Mouse (Mus musculus) right cerebral cortex, postnatal 10 days (tissue): ENCODE results near the gene Scarb2.
"Not testable (repeated sequence)": the region's sequence is repeated elsewhere in the genome, so short reads cannot be mapped to it uniquely, and the experiment has no call there.

Experiments used
- DNase-seq, 2 experiments: peaks; one replicate each; pipeline ENCODE4 v3.0.0; 2021; ENCODE audit warnings: low spot score in 2 of 2

Gene Scarb2

DNA sequence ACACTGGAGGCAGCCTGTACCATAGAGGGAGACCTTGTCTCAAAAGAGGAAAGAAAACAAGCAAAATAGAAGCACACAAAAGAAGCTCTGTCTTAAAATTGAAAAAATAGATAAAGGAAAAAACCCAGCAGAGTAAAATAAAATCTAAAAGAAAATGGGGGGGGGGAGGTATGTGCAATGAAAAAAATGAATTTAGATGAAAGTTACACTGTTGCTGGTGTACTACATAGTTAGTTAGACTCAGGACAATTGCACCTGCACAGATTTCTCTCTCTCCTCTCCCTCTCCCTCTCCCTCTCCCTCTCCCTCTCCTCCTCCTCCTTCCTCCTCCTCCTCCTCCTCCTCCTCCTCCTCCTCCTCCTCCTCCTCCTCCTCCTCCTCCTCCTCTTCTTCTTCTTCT lies at the start of gene Scarb2:
Scarb2 (minus strand) TSS at position 101 of the 400 bp plus-strand sequence.
- no peak for DNase-seq

DNA sequence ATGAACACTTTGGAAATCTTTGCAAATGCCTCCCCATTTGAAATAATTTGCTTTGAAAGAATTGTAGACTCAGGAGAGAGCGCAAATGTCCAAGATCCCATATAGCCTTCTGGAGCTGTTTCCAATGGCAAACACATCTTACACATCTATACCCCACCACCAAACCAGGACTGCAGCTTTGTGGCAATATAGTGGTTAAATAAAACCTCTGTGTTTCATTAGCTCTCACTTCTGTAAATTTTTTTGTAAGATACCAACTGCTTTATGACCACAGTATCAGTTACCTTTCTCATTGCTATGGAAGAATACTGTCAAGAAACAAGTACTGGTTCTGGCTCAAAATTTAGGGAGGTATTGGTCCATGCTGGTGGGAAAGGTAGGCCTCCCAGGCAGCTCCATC lies 49.3 kb upstream of the Scarb2 start:
- no peak for DNase-seq

DNA sequence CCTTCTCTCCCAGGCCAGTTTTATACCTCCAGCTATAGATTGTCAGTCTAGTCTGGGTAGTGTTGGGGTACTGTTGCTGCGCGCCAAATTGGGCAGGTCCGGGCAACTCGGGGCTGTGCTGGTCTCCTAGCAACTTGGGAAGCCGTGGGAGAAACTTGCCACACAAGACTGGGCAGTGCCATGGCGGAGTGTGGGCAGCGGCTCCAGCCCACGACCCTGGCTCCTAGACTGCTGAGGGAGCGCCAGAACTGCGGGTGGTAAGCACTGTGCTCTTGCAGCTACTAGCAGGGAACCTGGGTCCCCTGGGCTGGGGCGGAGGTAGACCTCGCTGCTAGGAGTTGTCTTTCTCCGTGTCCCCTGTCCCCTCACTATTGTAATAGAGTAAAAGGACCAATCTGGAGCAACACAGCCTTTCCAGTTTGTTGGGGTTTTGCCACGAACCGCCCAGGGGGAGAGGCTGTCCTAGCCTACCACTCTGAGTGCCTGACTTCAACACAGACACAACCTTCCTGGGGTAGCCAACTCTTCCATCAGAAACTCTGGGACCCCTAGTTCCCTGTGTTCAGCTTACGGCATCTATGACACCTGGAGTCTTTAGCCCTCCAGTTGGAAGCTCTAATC lies 48.4 kb upstream of the Scarb2 start, which contains the start of gene Fam47e:
Fam47e (plus strand) TSS at position 179 of the 621 bp plus-strand sequence.
- peak; percentile 65 to 70 for DNase-seq

DNA sequence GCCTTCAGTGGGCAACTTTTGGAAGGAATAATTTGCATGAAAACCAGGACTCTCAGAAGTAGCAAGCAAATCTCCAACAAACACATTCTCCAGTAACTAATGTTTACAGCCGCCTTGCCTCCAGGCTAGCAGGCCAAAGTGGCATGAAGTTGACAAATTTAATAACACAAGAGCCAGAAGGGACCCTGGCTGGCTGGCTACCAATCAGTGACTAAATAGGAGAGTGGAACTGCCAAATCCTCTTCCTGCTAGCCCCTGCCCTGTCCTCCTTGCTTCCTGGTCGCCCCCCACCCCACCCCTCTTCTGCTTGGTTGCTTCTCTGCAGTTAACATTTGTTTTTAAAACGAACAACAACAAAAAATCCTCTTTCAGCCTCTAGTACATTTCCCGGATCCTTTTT lies 47.8 kb upstream of the Scarb2 start:
- peak in 1 of 2 experiments; percentile 26 for DNase-seq

DNA sequence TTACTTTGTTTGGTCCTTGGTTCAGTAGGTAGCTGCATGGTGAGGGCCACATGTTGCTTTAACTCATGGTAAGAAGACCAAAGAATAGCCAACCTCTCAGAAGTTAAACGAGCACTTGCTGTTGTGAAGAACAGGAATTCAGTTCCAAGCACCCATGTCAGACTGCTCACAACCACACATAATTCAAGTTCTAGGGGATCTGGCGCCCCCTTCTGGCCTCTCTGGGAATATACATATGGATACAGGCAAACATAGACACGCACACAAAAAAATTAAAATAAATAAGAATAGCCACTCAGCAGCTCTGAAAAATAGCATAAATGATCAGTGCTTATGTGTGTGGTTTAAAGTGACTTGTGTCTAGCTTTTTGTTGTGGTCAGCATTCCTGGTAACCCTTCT lies 47.3 kb upstream of the Scarb2 start:
- no peak for DNase-seq

DNA sequence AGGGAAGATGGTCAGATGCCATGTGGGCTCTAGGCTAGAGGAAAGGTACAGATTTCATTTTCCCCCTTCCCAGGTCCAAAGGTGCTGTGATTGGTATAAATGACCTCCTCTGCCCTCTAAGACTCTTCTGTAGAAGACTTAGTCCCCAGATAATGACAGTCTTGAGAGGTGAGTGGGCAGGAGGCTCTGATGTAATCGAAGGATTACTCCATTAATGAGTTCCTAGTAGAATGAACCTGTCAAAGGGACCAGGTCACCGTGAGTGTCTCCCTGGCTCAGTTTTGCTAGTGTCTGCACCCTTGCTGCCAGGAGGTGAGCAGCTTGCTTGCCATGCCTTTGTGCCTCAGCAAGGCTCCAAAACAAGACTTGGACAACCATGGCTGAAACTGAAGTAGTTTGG lies 46.0 kb upstream of the Scarb2 start:
- no peak for DNase-seq

DNA sequence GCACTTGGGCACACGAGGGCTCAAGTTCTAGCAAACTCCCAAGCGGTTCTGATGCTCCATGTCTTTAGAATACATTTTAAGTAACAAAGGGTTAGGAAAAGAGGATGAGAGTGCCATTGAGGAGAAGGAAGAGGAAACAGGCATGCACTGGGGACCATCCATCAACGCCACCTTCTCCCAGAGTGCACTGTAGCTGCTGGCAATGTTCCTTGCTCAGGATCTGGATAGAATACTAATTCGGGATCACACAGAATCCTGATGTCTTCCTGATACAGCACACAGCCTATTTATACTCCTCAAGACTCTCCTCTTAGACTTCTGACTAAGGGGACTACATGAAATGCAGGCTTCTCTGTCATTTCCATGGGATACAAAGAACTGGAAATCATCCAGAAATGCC lies 33.1 kb upstream of the Scarb2 start:
- DNase-seq = no peak

DNA sequence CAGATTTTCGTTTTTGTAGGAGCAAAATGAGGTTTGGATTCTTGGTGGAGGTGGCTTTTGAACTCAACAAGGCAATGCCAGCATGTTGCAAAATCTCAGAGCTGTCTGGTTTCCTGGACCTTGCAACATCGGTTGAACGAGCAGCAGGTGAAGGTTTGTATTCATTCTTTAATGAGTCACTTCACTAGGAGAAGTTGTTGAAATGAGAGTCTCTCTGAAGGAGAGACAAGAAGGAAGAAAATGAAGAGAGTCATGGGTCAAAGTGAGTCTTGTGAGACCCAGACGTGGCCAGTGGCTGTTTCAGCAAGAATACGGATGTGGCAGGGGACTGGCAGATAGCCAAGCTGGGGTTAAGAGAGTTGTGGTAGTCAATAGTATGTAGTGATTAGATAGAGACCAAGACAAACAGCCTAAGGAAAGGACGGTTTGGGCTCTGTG lies 18.2 kb upstream of the Scarb2 start:
- peak; percentile 47 to 58 for DNase-seq

DNA sequence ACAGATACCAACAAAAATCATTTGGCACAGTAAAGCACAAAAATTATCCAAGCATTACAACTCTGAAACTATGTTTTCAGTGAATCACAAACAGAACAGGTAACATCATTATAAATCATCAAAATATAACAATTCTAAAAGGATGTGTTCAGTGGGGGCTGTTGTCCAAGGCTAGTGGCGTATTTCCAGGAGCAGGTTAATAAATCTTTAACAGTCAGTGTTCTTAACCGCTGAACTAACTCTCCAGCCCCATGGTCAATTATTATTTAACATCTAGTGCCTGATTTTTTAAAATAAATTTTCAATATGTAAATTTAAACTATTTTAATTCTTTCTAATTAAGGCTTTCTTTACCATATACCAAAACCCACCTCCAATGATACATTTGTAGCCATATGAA lies 14.5 kb upstream of the Scarb2 start:
- DNase-seq = not testable (repeated sequence)

DNA sequence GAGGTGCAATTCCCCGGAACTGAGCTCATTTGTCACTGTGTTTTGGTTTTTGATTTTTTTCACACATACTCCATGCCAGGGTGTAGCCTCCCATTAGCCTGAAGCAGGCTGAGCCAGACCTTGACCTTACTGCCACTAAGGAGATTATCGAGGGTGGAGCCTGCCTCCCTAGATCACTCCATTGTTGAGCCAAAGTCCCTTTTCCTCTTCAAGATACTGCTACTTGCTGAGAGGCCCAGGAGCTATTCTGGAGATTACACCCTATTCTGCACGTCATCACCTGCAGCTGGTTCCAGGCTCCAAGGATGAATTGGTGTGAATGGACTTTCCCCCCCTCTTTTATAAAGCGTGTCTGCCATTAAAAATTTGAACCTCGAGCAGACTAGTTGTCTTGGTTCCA lies 5.4 kb upstream of the Scarb2 start:
- no peak for DNase-seq

DNA sequence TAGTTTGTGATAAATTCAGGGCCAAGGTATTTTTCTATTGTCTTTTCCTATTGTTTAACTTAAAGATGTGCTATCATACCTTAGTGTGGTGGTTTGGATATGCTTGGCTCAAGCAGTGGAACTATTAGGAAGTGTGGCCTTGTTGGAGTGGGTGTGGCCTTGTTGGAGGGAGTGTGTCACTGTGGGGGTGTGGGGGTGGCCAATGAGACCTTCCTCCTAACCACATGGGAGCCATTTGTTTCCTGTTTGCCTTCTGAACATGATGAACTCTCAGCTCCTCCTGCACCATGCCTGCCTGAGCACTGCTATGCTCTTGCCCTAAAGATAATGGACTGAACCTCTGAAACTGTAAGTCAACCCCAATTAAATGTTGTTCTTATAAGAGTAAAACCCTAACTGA lies 4.6 kb upstream of the Scarb2 start:
- DNase-seq = no peak

DNA sequence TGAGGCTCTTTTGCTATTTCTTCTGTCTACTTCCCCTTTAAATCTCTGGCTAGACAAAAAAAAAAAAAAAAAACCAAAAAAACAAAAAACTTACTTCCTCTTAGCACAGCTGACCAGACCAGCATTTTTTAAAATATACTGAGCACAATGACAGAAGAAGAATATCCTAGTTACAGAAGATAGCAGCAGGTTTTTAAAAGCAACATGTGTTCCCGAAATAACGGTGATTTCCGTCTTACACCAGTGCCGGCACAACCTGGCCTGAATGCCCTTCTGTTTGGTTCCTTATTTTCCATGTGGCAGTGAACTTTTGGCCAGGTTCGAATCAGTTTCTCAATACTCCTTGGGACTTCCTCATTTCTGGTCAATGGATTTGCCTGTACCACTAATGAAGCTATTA lies 2.2 kb upstream of the Scarb2 start:
- DNase-seq = no peak

DNA sequence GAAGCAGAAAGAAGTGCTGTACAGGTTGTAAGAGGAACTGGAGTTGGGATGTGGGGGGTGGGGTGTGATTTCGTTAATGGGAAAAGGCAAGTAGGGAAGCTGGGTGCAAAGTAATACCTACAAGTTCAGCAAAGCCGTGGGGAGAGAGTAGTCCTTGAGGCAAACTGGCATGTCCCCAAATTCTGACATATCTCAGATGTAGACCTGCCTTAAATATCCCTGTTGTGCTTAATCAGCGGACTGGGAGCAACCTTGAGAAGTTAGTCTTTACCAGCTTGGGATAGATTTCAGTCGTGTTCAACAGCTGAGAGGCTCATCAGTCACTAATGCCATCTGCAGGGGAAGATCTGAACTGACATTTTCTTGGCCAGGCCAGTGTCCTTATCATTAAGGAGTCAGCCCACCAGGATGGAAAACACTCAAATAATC lies 318 bp downstream of the Scarb2 start:
- peak; percentile 57 to 59 for DNase-seq

DNA sequence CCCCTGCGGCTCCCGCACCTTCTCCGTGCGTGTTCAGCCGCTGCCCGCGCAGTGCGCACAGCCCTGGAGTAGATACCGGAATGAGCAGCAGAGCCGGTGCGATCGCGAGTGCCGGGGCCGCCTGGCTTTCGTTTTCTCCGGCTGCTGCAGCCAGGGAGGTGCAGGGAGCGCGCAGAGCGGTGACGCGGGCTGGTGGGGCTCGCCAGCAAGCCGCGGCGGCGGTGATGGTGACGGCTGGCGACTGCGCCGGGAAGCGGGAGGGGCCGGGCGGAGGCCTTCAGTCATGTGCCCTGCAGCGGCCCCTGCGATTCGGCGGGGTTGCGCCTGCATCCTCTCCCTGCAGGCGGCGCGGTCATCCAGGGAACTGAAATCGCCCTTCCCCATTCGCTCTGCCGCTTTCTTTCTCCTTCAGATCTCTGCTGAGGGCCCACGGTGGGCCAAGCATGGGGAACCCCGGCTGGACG lies 1.2 kb downstream of the Scarb2 start:
- peak; percentile 97 to 98 for DNase-seq

DNA sequence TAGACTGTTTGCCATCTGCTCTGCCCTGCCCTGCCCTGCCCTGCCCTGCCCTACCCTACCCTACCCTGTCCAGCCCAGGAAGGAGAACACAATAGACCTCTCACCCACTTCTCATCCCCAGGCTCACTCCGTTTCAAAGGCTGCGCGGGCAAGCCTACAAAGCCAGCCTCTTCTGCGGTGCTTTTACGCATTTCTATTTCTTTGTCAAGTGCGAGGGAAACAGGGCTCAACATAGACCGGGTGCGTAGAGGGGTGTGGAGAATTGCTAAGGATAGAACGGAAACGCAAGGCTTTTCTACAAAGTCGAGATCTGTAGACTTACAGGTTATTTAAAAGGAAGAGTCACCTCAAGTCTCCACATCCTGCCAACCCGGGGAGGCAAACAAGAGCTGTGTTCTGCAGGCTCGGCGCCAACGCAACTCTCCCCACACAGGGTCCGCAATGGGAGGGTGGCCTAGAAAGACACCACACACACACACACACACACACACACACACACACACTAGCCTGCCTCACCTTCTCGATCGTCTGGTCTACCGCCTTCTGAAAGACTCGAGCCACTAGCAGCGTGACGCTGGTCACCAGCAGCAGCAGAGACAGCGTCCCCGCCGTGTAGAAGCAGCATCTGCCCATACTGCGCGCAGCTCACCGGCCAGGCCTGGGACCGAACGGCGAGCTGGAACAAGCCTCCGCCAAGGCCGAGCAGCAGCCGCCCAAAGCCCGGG lies 1.8 kb downstream of the Scarb2 start:
- DNase-seq = peak; percentile 72 to 75

DNA sequence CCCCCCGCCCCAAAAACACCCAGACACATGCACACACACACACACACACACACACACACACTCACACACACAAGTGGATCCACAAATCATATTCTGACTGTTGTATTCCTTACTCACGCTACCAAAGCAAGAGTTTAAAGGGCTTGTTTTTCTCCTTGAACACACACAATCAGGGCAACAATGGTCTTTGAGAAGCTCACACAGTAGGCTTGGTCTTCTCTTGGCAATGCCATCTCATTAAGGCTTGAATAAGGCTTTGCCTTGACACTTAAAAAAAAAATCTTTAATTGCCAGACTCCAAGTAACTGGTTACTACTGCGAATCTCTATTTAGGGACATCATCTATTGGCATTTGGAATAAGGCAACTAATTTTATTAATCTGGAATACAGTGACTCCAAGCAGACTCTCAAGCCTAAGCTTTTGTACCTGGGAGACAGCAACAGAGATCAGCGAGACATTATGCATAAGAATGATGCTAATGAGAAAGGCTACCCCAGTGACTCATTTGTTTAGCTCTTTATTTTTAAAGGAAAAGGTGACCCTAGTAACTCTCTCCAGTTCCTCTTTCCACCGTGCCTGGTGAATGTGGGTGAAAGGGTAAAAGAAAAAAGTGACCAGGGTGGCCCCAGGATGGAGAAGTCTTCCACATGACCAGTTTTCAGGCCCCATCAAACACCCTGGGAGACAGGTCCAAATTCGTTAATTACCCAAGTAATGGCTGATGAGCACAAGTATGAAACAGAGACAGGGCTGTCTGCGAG lies 2.6 kb downstream of the Scarb2 start:
- no peak for DNase-seq

DNA sequence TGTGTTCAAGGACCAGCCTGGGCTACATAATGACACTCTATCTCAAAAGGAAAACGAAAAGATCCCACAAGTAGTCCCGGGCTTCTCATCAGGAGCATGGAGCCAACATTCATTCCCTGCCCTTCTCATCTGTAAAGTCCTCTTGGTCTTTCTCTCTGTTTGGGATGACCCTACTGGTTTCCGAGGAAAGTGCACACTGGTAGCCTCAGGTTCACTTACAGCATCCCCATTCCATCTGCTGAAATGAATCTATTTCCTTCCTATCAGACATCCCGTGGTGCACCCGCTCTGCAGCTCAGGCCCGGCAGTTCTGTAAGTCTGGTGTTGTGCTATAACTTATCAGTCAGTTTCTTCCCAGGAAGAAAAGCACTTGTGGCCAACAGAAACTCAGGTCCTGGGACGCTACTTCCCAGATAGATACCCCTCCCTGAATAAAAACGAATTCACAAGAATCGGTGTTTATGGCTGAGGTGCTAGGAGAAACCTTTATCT lies 3.2 kb downstream of the Scarb2 start:
- DNase-seq = no peak

DNA sequence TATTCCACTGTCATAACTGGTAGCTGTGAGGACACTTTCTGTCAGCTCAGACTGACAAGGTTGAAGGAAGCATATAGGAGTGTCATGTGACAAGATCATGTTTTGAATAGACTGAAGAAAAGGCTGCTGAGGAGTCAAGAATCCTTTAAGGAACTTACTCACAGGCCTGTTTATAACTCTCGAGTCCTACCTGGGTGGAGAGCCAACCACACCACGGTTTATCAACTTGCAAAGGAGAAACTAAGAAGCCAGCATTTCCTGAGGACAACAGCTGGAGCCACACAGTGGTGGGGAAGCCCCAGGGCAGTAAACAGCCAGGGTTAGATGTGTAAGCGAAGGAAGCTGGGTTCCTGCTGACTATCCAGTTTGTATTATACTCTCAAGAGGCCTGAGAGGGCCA lies 7.3 kb downstream of the Scarb2 start:
- peak in 1 of 2 experiments; percentile 20 for DNase-seq

DNA sequence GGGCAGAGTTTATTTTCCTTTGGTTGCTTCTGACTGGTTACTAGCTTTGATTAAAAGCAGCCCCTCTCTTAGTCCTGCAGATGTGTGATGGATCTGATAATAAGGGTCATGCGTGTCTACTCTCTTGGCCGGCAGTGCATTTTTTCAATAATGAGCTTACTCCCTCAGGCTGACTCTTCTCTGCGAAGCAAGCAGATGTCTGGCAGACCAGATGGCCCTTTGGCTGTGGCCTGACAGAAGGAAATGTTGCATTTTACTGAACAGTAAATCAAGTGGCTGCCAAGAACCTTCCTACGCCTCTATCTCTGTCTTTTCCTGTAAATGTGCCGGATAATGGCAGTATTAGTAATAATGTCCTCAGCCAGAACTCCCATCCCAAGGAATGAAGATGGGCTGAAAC lies 8.0 kb downstream of the Scarb2 start:
- DNase-seq = no peak

DNA sequence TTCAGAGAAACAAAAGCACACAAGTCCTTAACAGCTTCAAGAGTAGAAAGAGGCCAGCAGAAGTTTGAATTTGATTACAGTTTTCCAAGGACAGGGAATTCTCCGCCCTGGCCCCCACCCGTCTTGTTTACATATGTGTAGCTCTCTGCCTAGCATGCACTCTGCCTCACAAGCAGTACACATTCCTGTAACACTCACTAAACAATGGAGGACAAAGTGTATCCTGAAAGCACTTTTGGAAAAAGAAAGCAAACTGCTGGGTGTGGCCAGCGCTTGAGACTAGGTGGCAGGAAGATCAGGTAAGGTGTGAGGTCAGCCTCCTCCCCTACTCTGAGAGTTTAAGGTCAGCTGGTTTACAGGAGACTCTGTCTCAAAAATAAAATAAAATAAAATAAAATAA lies 8.4 kb downstream of the Scarb2 start:
- no peak for DNase-seq

DNA sequence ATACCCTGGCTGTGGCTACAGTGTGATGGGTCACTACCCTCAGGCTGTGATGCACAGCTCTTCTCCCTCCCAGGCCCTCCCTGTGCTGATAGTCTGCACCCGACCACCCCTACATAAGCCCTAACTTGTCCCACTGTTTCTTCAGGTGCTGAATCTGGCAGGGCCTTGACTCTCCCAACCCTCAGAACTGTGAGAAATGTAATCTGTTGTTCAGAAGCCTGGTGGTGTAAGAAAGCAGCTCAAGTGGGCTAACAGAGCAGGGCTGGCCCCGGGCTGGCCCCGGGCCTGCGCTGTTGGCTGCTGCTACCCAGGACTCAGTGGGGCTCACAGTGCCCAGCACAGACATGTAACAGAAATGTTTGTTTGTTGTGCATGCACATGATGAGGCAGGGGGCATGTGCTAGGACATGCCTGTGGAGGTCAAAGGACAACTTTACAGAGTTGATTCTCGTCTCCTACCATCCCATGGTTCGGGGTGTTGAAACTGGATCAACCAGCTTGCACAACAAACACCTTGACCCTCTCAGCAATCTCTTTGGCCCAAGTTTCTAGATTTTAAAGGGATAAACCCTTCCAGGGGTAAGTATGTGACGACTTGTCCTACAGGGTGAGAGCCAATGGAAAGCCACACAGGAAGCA lies 10.7 kb downstream of the Scarb2 start:
- no peak for DNase-seq

DNA sequence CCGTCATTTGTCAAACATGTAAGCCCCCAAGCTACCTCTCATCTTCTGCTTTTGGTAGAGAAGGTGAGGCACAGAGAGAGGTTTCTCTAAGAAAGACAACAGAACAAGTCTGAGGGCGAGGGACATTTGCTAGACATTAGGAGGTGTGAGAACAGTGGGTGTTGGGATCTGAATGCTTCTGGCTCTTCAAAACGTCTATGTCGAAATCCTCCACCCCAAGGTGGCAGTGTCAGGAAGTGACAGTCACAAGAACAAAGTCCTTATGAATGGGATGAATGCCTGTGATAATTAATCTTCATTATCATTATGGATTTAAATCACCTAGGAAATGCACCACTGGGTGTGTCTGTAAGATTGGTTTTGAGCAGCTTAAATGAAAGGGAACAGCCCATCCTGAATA lies 11.3 kb downstream of the Scarb2 start:
- no peak for DNase-seq
